ENCODE assay signal across 8 mouse cellular contexts in genomic region chr9:65032269-65033108, GRCm38 (mm10). TPM values are rescaled to one million over a fixed set of nuclear protein-coding genes. Genes with fewer than 3 reads are reported as not detected.
DNase-seq lines count a peak whose midpoint lies in the region; ATAC-seq lines count a peak whose summit lies in the region.

Dpp8 (plus strand) TSS chr9:65032414.

- peak within 1 kb of the TSS; percentile 94 for H3K4me3 ChIP-seq in brown adipose tissue, adult 24 weeks (ENCODE audit: insufficient read depth, low read depth, low read length)
- H3K4me3 ChIP-seq in heart, embryonic 14.5 days (ENCODE audit: control insufficient read depth in 1 of 2, insufficient read depth in 1 of 2, low read depth in 1 of 2, low read length in 2 of 2) = peak within 1 kb of the TSS; percentile 86 to 99
- H3K4me3 ChIP-seq in liver, embryonic 13.5 days (replicated peaks) = peak within 1 kb of the TSS; percentile 100
- peak within 1 kb of the TSS; percentile 100 for H3K4me3 ChIP-seq in stomach, embryonic 16.5 days (replicated peaks; ENCODE audit: low read length)

- WGBS in heart, embryonic 14.5 days = under 1% methylated on average over 72 of the region's 85 CpGs
- WGBS in liver, embryonic 13.5 days (ENCODE audit: insufficient replicate concordance) = under 1% methylated on average over 79 of the region's 85 CpGs
- under 1% methylated on average over 85 of the region's 85 CpGs for WGBS in stomach, embryonic 16.5 days

- H3K9me3 ChIP-seq in heart, embryonic 14.5 days (ENCODE audit: control insufficient read depth, low read length) = no peaks in the 10 kb centered on the region
- no peaks in the 10 kb centered on the region for H3K9me3 ChIP-seq in liver, embryonic 13.5 days (replicated peaks)
- H3K9me3 ChIP-seq in stomach, embryonic 16.5 days (replicated peaks; ENCODE audit: control insufficient read depth, low read length) = no peaks in the 10 kb centered on the region

- H3K4me2 ChIP-seq in heart, embryonic 14.5 days (ENCODE audit: low read length) = peak within 1 kb of the TSS; percentile 80
- H3K4me2 ChIP-seq in liver, embryonic 13.5 days = peak within 1 kb of the TSS; percentile 88
- peak within 1 kb of the TSS; percentile 80 for H3K4me2 ChIP-seq in stomach, embryonic 16.5 days (ENCODE audit: low read depth, low read length)

- DNase-seq in CD4-positive, CD25-positive, alpha-beta regulatory T cell, adult 2 months (ENCODE audit: low read depth, low spot score) = peak; percentile 96
- peak; percentile 77 for DNase-seq in fibroblast of lung, adult 2 months (ENCODE audit: low read depth)
- DNase-seq in kidney, postnatal 14 days = peak; percentile 96
- peak; percentile 92 for DNase-seq in liver, embryonic 13.5 days
- peak; percentile 95 for DNase-seq in neural tube, embryonic 10.5 days (ENCODE audit: extremely low spot score, low spot score)

- H3K27ac ChIP-seq in brown adipose tissue, adult 24 weeks (replicated peaks; ENCODE audit: low read depth, low read length) = peak within 1 kb of the TSS; percentile 94
- peak within 1 kb of the TSS; percentile 87 to 92 for H3K27ac ChIP-seq in heart, embryonic 14.5 days (replicated peaks in 1 of 2; ENCODE audit: control insufficient read depth in 1 of 2, insufficient read depth in 1 of 2, low read depth in 2 of 2, low read length in 2 of 2)
- H3K27ac ChIP-seq in liver, embryonic 13.5 days = peak within 1 kb of the TSS; percentile 95
- peak within 1 kb of the TSS; percentile 95 for H3K27ac ChIP-seq in stomach, embryonic 16.5 days (ENCODE audit: low read length)

- no peaks in the 10 kb centered on the region for H3K27me3 ChIP-seq in heart, embryonic 14.5 days (ENCODE audit: control insufficient read depth, insufficient read depth, low read length)
- no peaks in the 10 kb centered on the region for H3K27me3 ChIP-seq in liver, embryonic 13.5 days
- no peaks in the 10 kb centered on the region for H3K27me3 ChIP-seq in stomach, embryonic 16.5 days (ENCODE audit: control insufficient read depth, insufficient read depth, low read length)

- peak; percentile 90 for ATAC-seq in heart, embryonic 14.5 days (ENCODE audit: insufficient number of reproducible peaks, insufficient read depth, low FRiP score, low read depth)
- ATAC-seq in liver, embryonic 13.5 days (ENCODE audit: low read depth) = peak; percentile 92
- peak; percentile 90 for ATAC-seq in stomach, embryonic 16.5 days (ENCODE audit: insufficient read depth, low FRiP score)

- peaks cover 19% of the 10 kb centered on the region for H3K36me3 ChIP-seq in heart, embryonic 14.5 days (ENCODE audit: control insufficient read depth, insufficient read depth, low read length)
- peaks cover 21% of the 10 kb centered on the region for H3K36me3 ChIP-seq in liver, embryonic 13.5 days
- peaks cover 3% of the 10 kb centered on the region; the same call in 1 of the 2 replicates for H3K36me3 ChIP-seq in stomach, embryonic 16.5 days (ENCODE audit: control insufficient read depth, insufficient read depth, low read length)

- H3K4me1 ChIP-seq in brown adipose tissue, adult 24 weeks (ENCODE audit: control insufficient read depth, insufficient read depth, insufficient read length, low read length) = peaks cover 7% of the 10 kb centered on the region
- H3K4me1 ChIP-seq in heart, embryonic 14.5 days (ENCODE audit: control insufficient read depth in 2 of 2, insufficient read depth in 2 of 2, low read length in 2 of 2) = peaks cover 3 to 15% of the 10 kb centered on the region in 2 experiments; a peak in 3 of 4 replicates
- H3K4me1 ChIP-seq in liver, embryonic 13.5 days (replicated peaks) = peaks cover 36% of the 10 kb centered on the region
- H3K4me1 ChIP-seq in stomach, embryonic 16.5 days (ENCODE audit: control insufficient read depth, insufficient read depth, low read length) = peaks cover 7% of the 10 kb centered on the region

- H3K9ac ChIP-seq in heart, embryonic 14.5 days (ENCODE audit: low read length) = peak within 1 kb of the TSS; percentile 92
- H3K9ac ChIP-seq in liver, embryonic 13.5 days = peak within 1 kb of the TSS; percentile 99
- peak within 1 kb of the TSS; percentile 99 for H3K9ac ChIP-seq in stomach, embryonic 16.5 days (ENCODE audit: low read length)

RNA-seq across cellular contexts. Expression of gene Dpp8, which starts in this region (rescaled TPM):
- 44.6 and 55.5 TPM in 2 replicates for polyA plus RNA-seq in brown adipose tissue, adult 24 weeks (2012; ENCODE audit: insufficient read depth, insufficient read length, missing spikeins)
- 26.4 and 27.9 TPM in 2 replicates for polyA plus RNA-seq in heart, embryonic 14.5 days (2014; fragmentation: Nextera tagmentation; extraction: Ambion mirVana)
- polyA plus RNA-seq in liver, embryonic 13.5 days (2015; fragmentation: Nextera tagmentation; extraction: Ambion mirVana) = 16.3 and 21.2 TPM in 2 replicates
- polyA plus RNA-seq in stomach, embryonic 16.5 days (2015; fragmentation: Nextera tagmentation; extraction: Ambion mirVana) = 37.0 and 37.5 TPM in 2 replicates

Comparison
In these comparisons a context has a peak if more than half of its experiments do, and no peak if none do; other contexts are left out.
1. Peak in every context shown above with its lines: DNase-seq, ATAC-seq, H3K4me3 ChIP-seq and H3K27ac ChIP-seq.